Mouse (Mus musculus) heart, embryonic 16.5 days (tissue): ENCODE data around the gene Pepd. TPM values are rescaled to one million over a fixed set of nuclear protein-coding genes. Genes with fewer than 3 reads are reported as not detected.
A peak's percentile ranks its signal among the peaks of the same experiment; 100 is the strongest.

Source experiments
- ATAC-seq: fragments of 200-750 bp; cut with Nextera tagmentation; replicated peaks from 2 replicates; pipeline ENCODE4 v1.8.0; 2017; ENCODE audit warnings: moderate number of reproducible peaks; ENCODE audit not compliant: insufficient read depth, low FRiP score; ENCODE audit errors: extremely low read depth
- H3K27ac ChIP-seq: fragments of 300-500 bp; sonication (generic); 2 replicates; pipeline ENCODE4 v1.5.1; 2014; ENCODE audit warnings: mild to moderate bottlenecking, low read length, control low read depth, moderate library complexity
- H3K27me3 ChIP-seq: fragments of 300-500 bp; sonication (generic); 2 replicates; pipeline ENCODE4 v1.6.1; 2014; ENCODE audit warnings: low read length, mixed read lengths; ENCODE audit not compliant: control insufficient read depth, insufficient read depth
- H3K36me3 ChIP-seq: fragments of 300-500 bp; sonication (generic); 2 replicates; pipeline ENCODE4 v1.6.1; 2014; ENCODE audit not compliant: control insufficient read depth, insufficient read depth
- H3K4me1 ChIP-seq: fragments of 300-500 bp; sonication (generic); 2 replicates; pipeline ENCODE4 v1.6.1; 2014; ENCODE audit warnings: low read length, mixed read lengths; ENCODE audit not compliant: control insufficient read depth, insufficient read depth
- H3K4me2 ChIP-seq: fragments of 300-500 bp; sonication (generic); 2 replicates; pipeline ENCODE4 v1.6.1; 2014; ENCODE audit warnings: low read depth, mild to moderate bottlenecking, control low read depth, low read length
- H3K4me3 ChIP-seq: fragments of 300-500 bp; sonication (generic); 2 replicates; pipeline ENCODE4 v1.5.1; 2014; ENCODE audit warnings: mild to moderate bottlenecking, control low read depth, low read length
- H3K9ac ChIP-seq: fragments of 300-500 bp; sonication (generic); 2 replicates; pipeline ENCODE4 v1.6.1; 2014; ENCODE audit warnings: low read length, control low read depth
- H3K9me3 ChIP-seq: fragments of 300-500 bp; sonication (generic); replicated peaks from 2 replicates; pipeline ENCODE4 v1.6.1; 2016; ENCODE audit warnings: low read length; ENCODE audit not compliant: control insufficient read depth
- WGBS: fragments of 180-500 bp; shearing (Covaris S2); extraction: QIAGEN DNeasy Blood & Tissue Kit; methylation state at CpG from one replicate; pipeline ENCODE4 v1.1.7; 2014; 5-methylcytosine and 5-hydroxymethylcytosine counted together
- polyA plus RNA-seq: library from polyadenylated mRNA; unstranded; fragments of >200 nt; fragmentation: Nextera tagmentation; extraction: Ambion mirVana; gene quantifications from 2 replicates; pipeline ENCODE4 v1.2.1, GENCODE M21; 2015

Pepd gene
- polyA plus RNA-seq = 48.7 and 52.0 TPM in 2 replicates

DNA sequence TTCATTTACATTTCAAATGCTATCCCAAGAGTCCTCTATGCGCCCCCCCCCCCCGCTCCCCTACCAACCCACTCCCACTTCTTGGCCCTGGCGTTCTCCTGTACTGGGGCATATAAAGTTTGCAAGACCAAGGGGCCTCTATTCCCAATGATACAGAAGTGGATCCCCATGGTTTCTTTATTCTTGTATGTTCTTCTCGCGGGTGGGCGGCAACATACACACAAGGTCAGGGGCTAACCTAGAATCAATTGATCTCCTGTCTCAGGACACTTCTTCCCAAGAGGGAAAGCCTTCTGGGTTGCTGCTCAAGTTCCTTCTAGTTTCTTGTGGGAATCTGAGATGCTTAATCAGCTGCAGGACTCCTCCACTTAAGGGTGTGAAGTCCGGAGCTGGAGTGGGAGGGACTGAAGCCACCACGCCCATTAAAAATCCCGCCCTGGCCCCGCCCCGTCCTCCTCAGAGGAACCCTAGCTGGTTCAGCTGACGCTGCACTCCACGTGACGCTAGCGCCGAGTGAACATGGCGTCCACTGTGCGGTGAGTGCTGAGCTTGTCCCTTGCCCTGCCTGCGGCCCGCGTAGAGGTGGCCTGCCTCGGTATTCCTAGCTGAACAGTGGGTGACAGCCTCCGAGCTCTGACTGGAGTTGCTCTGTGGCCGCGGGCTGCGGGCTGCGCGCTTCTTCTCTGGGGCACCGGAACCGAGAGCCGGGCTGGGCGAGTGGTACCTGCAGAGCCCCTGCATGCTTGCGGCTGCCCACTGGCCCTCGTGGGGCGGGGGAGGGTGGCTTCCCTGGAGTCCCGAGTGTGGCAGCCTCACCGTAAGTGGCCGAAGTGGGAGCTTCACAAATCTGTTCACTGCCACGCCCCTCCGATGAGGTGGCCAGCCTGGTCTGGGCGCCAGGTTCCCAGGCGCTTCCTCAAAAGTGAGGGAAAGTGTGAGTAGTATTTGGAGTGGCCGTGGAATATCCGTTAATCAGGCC, at the start of gene Pepd:
Pepd (plus strand) TSS at position 461 of the 979 bp plus-strand sequence.
- peak within 1 kb of the TSS; percentile 90 for H3K4me2 ChIP-seq
- H3K27me3 ChIP-seq = no peaks in the 10 kb centered on the region
- peak within 1 kb of the TSS; percentile 92 for H3K4me3 ChIP-seq
- H3K4me1 ChIP-seq = peaks cover 9% of the 10 kb centered on the region
- no peaks in the 10 kb centered on the region; the same call in 1 of the 2 replicates for H3K36me3 ChIP-seq
- peak within 1 kb of the TSS; percentile 90 for H3K9ac ChIP-seq
- H3K9me3 ChIP-seq = peaks cover 4% of the 10 kb centered on the region
- H3K27ac ChIP-seq = no peak within 1 kb of the TSS
- 7% methylated on average over 44 of the region's 44 CpGs for WGBS
- ATAC-seq = peak; percentile 94

DNA sequence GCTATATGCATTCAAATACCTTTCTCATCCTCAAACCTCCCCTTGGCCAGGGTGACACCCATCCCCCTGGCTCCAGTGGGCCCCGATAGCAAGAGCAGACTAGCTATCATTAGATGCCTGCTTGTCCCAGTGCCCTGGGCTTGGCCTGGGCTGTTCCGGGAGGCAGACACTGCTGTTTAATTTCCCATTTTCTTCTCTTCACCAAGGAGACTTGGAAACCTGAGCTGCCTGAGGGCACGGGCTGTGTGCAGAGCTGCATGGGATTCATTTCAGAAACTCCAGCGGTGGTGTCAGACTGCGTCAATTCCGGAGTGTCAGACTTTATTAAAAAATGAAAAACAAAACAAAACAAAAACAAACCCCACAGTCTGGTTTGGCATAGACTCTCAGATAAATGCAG, 44.9 kb upstream of the Pepd start:
- ATAC-seq = no peak

DNA sequence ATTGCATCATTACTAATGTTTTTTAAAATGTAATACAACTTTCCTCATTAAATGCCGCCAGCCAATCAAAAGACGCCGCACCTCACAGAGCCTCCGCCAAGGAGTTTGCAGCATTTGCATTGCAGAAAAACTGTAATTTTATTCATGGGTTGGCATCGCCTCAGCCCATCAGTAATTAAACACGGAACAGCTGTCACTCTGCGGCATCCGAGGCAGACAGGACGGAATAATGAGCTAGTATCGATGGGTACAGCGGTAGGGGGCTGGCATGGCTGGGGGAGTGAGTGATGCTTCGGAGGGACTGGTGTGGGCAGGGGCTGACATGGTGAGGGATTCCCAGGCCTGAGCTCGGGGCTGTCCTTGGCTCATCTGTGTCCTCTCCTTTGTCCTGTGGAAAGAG, 42.5 kb upstream of the Pepd start:
- Histone ChIP-seq H3K27me3 (no peaks in the 10 kb centered on the region; the same call in 1 of the 2 replicates), H3K9me3 (no peaks in the 10 kb centered on the region), H3K36me3 (no peaks in the 10 kb centered on the region), H3K9ac (no peak overlapping the region), H3K27ac (no peak overlapping the region), H3K4me3 (no peak overlapping the region), H3K4me1 (no peaks in the 10 kb centered on the region), H3K4me2 (no peak overlapping the region)
- ATAC-seq = no peak
- WGBS = 73% methylated on average over 13 of the region's 13 CpGs

More for the DNA sequence above, 44.9 kb upstream of the Pepd start:
- no peak overlapping the region for H3K27ac ChIP-seq
- H3K9ac ChIP-seq = no peak overlapping the region
- no peaks in the 10 kb centered on the region for H3K36me3 ChIP-seq
- no peaks in the 10 kb centered on the region; the same call in 1 of the 2 replicates for H3K27me3 ChIP-seq
- no peaks in the 10 kb centered on the region for H3K9me3 ChIP-seq
- no peaks in the 10 kb centered on the region for H3K4me1 ChIP-seq
- no peak overlapping the region for H3K4me2 ChIP-seq
- H3K4me3 ChIP-seq = no peak overlapping the region
- 74% methylated on average over 6 of the region's 6 CpGs for WGBS

DNA sequence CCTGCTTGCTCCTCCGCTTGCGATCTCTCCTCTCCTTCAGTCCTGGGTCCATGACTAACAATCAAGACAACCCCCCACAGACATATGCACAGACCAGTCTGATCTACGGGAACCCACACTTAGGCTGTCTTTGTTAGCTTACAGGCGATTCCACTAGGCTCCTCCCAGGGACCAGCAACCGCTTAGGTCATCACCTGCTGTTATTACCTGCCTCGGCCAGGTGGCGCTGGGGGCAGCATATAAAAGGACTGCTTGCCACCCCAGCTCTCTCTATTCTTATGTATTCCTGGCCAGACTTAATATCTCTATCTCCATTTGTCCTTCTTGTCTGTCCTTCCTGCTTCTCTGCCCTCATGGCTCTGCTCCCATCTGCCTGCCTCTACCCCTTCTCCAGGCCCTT, 35.4 kb upstream of the Pepd start:
- no peaks in the 10 kb centered on the region for H3K36me3 ChIP-seq
- no peak for ATAC-seq
- H3K4me3 ChIP-seq = no peak overlapping the region
- H3K27ac ChIP-seq = no peak overlapping the region
- H3K27me3 ChIP-seq = no peaks in the 10 kb centered on the region
- H3K9ac ChIP-seq = no peak overlapping the region
- 57% methylated on average over 7 of the region's 7 CpGs for WGBS
- H3K4me2 ChIP-seq = no peak overlapping the region
- H3K9me3 ChIP-seq = no peaks in the 10 kb centered on the region
- H3K4me1 ChIP-seq = no peaks in the 10 kb centered on the region

DNA sequence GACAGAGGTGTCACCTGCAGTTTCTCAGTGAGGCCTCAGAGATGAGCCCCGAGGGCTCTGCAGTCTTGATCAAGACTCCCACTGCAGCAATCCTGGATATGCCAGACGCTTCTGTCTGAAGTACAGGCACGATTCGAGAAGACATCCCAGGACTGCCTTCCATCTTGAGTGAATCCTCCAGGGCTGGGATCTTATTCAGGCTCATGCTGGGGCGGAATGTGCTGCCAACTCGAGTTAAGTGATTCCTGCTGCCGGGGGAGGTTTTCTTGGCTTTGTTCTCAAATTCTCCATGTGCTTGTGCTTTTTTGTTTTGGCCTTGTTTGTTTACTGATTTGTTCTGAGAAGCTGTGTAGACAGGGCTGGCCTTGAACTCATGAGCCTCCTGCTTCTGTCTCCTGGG, 34.4 kb upstream of the Pepd start:
- no peak overlapping the region for H3K4me3 ChIP-seq
- H3K27ac ChIP-seq = no peak overlapping the region
- H3K9me3 ChIP-seq = no peaks in the 10 kb centered on the region
- no peak for ATAC-seq
- H3K9ac ChIP-seq = no peak overlapping the region
- H3K4me2 ChIP-seq = no peak overlapping the region
- no peaks in the 10 kb centered on the region for H3K4me1 ChIP-seq
- 65% methylated on average over 7 of the region's 7 CpGs for whole genome bisulfite sequencing
- H3K36me3 ChIP-seq = no peaks in the 10 kb centered on the region
- H3K27me3 ChIP-seq = no peaks in the 10 kb centered on the region

DNA sequence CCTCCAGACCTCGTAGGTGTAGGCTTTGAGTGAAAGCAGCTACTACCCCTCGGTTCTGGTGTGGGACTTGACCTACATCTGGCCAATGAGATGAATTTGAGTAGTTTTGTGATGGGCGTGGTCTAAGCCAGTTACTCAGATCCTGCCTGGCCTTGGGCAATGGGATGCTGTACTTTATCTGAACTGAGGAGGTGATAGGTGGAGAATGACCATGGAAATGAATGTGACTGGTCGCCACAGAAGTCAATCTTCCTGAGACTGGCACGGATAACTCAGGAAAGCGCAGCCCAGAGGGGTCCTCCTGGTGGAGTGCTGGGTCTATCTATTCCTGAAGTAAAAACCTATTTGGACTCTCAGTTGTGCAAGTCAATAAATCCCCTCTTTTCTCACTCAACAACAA, 23.7 kb upstream of the Pepd start:
- H3K4me3 ChIP-seq = no peak overlapping the region
- H3K9me3 ChIP-seq = peaks cover 2% of the 10 kb centered on the region; the same call in 1 of the 2 replicates
- H3K4me2 ChIP-seq = no peak overlapping the region
- no peaks in the 10 kb centered on the region for H3K27me3 ChIP-seq
- WGBS = 68% methylated on average over 6 of the region's 6 CpGs
- H3K36me3 ChIP-seq = no peaks in the 10 kb centered on the region
- H3K9ac ChIP-seq = no peak overlapping the region
- H3K27ac ChIP-seq = no peak overlapping the region
- no peaks in the 10 kb centered on the region for H3K4me1 ChIP-seq
- no peak for ATAC-seq

DNA sequence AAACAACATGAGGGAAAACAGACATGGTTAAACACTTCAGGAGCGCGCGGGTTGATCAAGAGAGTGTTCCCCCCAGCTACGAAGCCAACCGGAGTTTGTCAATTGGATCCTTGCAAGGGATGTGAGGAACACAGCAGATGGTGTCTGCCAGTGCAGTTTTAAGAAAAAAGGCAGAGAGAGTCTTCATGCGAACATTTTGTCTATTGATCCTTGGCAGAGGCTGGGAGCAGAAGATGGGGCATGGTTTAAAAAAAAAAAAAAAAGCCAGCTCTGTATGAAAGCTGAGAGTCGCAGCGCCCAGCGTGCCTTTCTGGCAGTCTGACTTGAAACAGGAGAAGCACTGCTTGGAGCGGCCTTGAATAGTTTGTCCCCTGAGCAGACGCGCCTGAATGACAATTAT, 23.3 kb upstream of the Pepd start:
- WGBS = 69% methylated on average over 12 of the region's 12 CpGs
- ATAC-seq = no peak

DNA sequence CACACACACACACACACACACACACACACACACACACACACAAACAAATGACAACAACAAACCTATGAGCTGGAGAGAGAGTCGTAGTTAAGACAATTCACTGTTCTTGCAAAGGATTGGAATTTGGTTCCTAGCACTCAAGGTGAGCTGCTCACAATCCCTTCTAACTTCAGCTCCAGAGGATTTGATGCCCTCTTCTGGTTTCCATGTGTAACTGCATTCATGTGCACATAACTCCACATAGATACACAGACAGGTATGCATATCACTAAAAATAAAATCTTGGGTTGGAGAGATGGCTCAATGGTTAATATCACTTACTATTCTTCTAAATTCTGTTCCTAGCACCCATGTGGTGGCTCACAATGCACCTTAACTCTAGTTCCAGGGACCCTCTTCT, 19.3 kb upstream of the Pepd start:
- no peaks in the 10 kb centered on the region for H3K27me3 ChIP-seq
- H3K4me3 ChIP-seq = no peak overlapping the region
- H3K9ac ChIP-seq = no peak overlapping the region
- H3K4me1 ChIP-seq = peaks cover 6% of the 10 kb centered on the region
- 92% methylated on average over 1 of the region's 1 CpGs for WGBS
- no peak for ATAC-seq
- no peak overlapping the region for H3K4me2 ChIP-seq
- H3K27ac ChIP-seq = no peak overlapping the region
- H3K9me3 ChIP-seq = peaks cover 7% of the 10 kb centered on the region
- H3K36me3 ChIP-seq = no peaks in the 10 kb centered on the region

More for the DNA sequence above, 23.3 kb upstream of the Pepd start:
- H3K27ac ChIP-seq = no peak overlapping the region
- peaks cover 2% of the 10 kb centered on the region; the same call in 1 of the 2 replicates for H3K9me3 ChIP-seq
- H3K9ac ChIP-seq = no peak overlapping the region
- H3K27me3 ChIP-seq = no peaks in the 10 kb centered on the region
- H3K36me3 ChIP-seq = no peaks in the 10 kb centered on the region
- no peak overlapping the region for H3K4me3 ChIP-seq
- no peak overlapping the region for H3K4me2 ChIP-seq
- H3K4me1 ChIP-seq = no peaks in the 10 kb centered on the region

DNA sequence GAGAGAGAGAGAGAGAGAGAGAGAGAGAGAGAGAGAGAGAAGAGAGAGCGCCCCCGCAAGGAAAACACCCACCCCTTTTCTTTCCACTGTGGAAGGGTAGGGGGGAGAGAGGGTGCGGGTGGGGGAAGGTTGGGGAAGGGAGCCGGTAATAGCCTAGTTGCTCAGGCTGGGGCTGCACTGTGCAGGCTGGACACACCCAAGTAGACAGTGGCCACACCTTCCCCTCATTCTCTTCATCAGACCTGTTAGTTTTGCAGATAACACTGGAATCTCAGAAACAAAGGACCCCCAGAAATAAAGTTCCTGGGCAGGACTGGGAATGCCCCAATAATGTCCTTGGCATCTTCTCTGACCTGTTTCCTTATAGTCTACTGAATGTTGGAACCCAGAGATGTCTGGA, 15.7 kb upstream of the Pepd start:
- 76% methylated on average over 4 of the region's 4 CpGs for WGBS
- no peak for ATAC-seq
- no peak overlapping the region for H3K4me2 ChIP-seq

More for the DNA sequence above, 15.7 kb upstream of the Pepd start:
- peaks cover 7% of the 10 kb centered on the region for H3K9me3 ChIP-seq
- H3K27me3 ChIP-seq = no peaks in the 10 kb centered on the region
- peaks cover 6% of the 10 kb centered on the region for H3K4me1 ChIP-seq
- no peak overlapping the region for H3K9ac ChIP-seq
- no peak overlapping the region for H3K27ac ChIP-seq
- no peaks in the 10 kb centered on the region for H3K36me3 ChIP-seq
- H3K4me3 ChIP-seq = no peak overlapping the region
